Mouse (Mus musculus) stomach, postnatal 0 days (tissue): ENCODE measurements around the gene Mbl2.

ENCODE experiments used
- CTCF ChIP-seq: IDR thresholded peaks from 2 replicates; pipeline ENCODE4 v1.5.1; 2016; ENCODE audit warnings: antibody characterized with exemption, low read depth, mild to moderate bottlenecking, moderate library complexity
- EP300 ChIP-seq: optimal IDR thresholded peaks from 2 replicates; pipeline ENCODE3; 2016; ENCODE audit warnings: antibody characterized with exemption

GRCm38 (mm10) chr19:30256339-30256738 lies 23.6 kb downstream of the Mbl2 start:
- TF ChIP-seq CTCF, result no peak
- no peak for TF ChIP-seq EP300
